Mouse (Mus musculus) forebrain, postnatal 0 days (tissue): ENCODE results near the gene Vmn1r50. TPM values are rescaled to one million over a fixed set of nuclear protein-coding genes. Genes with fewer than 3 reads are reported as not detected.
"Not testable (repeated sequence)": the region's sequence is repeated elsewhere in the genome, so short reads cannot be mapped to it uniquely, and the experiment has no call there.

Experiments
- ATAC-seq: fragments of 200-750 bp; cut with Nextera tagmentation; 2 replicates; pipeline ENCODE4 v1.8.0; 2017; ENCODE audit warnings: mild to moderate bottlenecking, moderate library complexity
- DNase-seq: peaks from one replicate; pipeline ENCODE4 v3.0.0-alpha.2; 2015
- H3K27ac ChIP-seq: fragments of 300-500 bp; sonication (generic); 2 replicates; pipeline ENCODE4 v1.5.1; 2014; ENCODE audit warnings: low read depth, mild to moderate bottlenecking, antibody characterized with exemption, low read length, moderate library complexity, mixed read lengths
- H3K27me3 ChIP-seq: fragments of 300-500 bp; sonication (generic); 2 replicates; pipeline ENCODE4 v1.6.1; 2014; ENCODE audit warnings: mild to moderate bottlenecking, low read length, mixed read lengths; ENCODE audit not compliant: insufficient read depth
- H3K36me3 ChIP-seq: fragments of 300-500 bp; sonication (generic); 2 replicates; pipeline ENCODE4 v1.6.1; 2014; ENCODE audit warnings: mild to moderate bottlenecking, moderate library complexity; ENCODE audit not compliant: insufficient read depth
- H3K4me1 ChIP-seq: fragments of 300-500 bp; sonication (generic); 2 replicates; pipeline ENCODE4 v1.6.1; 2014; ENCODE audit warnings: antibody characterized with exemption; ENCODE audit not compliant: insufficient read depth
- H3K4me2 ChIP-seq: fragments of 300-500 bp; sonication (generic); 2 replicates; pipeline ENCODE4 v1.6.1; 2014; ENCODE audit warnings: low read depth, mild to moderate bottlenecking, moderate library complexity
- H3K4me3 ChIP-seq: fragments of 300-500 bp; sonication (generic); 2 replicates; pipeline ENCODE4 v1.5.1; 2014; ENCODE audit warnings: low read depth, low read length, mixed read lengths
- H3K9ac ChIP-seq: fragments of 300-500 bp; sonication (generic); 2 replicates; pipeline ENCODE4 v1.6.1; 2014; ENCODE audit warnings: mild to moderate bottlenecking
- H3K9me3 ChIP-seq: fragments of 300-500 bp; sonication (generic); 2 replicates; pipeline ENCODE4 v1.6.1; 2016; ENCODE audit warnings: low read length
- CTCF ChIP-seq: sonication (generic); IDR thresholded peaks from 2 replicates; pipeline ENCODE4 v1.5.1; 2016; ENCODE audit warnings: antibody characterized with exemption, control low read depth, low read depth
- WGBS: fragments of 180-500 bp; shearing (Covaris S2); extraction: QIAGEN DNeasy Blood & Tissue Kit; methylation state at CpG from one replicate; pipeline ENCODE4 v1.1.7; 2014; 5-methylcytosine and 5-hydroxymethylcytosine counted together
- polyA plus RNA-seq: library from polyadenylated mRNA; unstranded; fragments of >200 nt; fragmentation: Nextera tagmentation; extraction: Ambion mirVana; gene quantifications from 2 replicates; pipeline ENCODE4 v1.2.1, GENCODE M21; 2015
- total RNA-seq: library from RNA; depleted of rRNA; stranded (reverse); fragments of >200 nt; gene quantifications from 2 replicates; pipeline ENCODE4 v1.2.3, GENCODE M21; 2014; rRNA removed

The Vmn1r50 gene
- total RNA-seq (not detected in 2 replicates), polyA plus RNA-seq (not detected in 2 replicates)

DNA sequence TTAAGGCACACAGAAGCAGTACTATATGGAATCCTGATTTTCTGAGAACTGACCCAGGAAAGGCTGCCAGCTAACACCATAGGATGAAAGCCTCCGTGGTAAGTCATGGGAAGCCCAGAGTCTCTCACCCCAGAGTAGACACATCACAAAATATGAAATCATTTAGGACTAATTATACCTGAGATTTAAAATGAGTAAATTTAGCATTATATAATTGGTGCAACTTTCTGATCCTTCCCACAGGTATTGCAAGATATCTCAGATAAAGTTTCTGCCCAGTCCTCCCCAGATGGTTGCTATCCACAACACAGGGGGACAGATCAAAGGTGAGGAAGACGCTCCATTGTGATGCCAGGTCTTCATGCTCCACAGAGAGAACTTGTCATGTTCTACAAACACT is at the start of gene Vmn1r50:
Gene Vmn1r50 (plus strand): TSS at position 301 of the 400 bp plus-strand sequence.
- H3K27ac ChIP-seq: no peak within 1 kb of the TSS
- H3K4me3 ChIP-seq: no peak within 1 kb of the TSS
- H3K9me3 ChIP-seq: no peaks in the 10 kb centered on the region
- no peaks in the 10 kb centered on the region for H3K4me1 ChIP-seq
- DNase-seq (no peak), ATAC-seq (no peak)
- H3K4me2 ChIP-seq: no peak within 1 kb of the TSS
- H3K27me3 ChIP-seq: no peaks in the 10 kb centered on the region
- no peak for TF ChIP-seq CTCF
- WGBS: 60% methylated on average over 2 of the region's 2 CpGs
- H3K9ac ChIP-seq: no peak within 1 kb of the TSS
- H3K36me3 ChIP-seq: no peaks in the 10 kb centered on the region

- DNase-seq: no peak
- Histone ChIP-seq H3K4me3 (no peak within 1 kb of the TSS), H3K27ac (no peak within 1 kb of the TSS), H3K4me1 (no peaks in the 10 kb centered on the region), H3K9ac (no peak within 1 kb of the TSS), H3K36me3 (no peaks in the 10 kb centered on the region), H3K9me3 (no peaks in the 10 kb centered on the region), H3K27me3 (no peaks in the 10 kb centered on the region), H3K4me2 (no peak within 1 kb of the TSS)
- no peak for TF ChIP-seq CTCF
- 82% methylated on average over 4 of the region's 4 CpGs for WGBS
- ATAC-seq: no peak
Measured at GRCm38 (mm10) chr6:90078406-90078805, 22.8 kb upstream of the Vmn1r50 start, which contains the start of gene Vmn1r49. TSS of gene Vmn1r49 (minus strand) at chr6:90078506.

DNA sequence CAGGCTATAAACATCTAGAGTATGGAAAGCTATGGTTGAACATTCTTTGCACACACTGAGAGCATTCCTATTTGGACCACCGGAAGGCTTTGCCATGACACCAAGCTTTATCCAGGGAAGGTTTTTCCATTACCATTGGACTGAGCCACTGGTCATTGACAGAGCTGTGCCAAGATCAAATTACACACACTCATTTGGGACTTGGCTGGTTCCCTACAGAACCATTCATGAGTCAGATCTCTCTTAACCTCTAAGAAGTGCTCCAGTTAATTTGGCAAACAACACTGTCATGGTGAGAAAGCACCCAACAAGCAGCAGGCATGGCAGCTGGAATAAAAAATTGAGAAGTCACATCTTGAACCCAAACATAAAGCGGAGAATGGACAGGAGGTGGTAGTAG is 664 bp upstream of the Vmn1r50 start:
- H3K36me3 ChIP-seq: no peaks in the 10 kb centered on the region
- no peaks in the 10 kb centered on the region for H3K27me3 ChIP-seq
- H3K4me1 ChIP-seq: no peaks in the 10 kb centered on the region
- H3K9me3 ChIP-seq: no peaks in the 10 kb centered on the region
- no peak for DNase-seq
- no peak overlapping the region for H3K4me3 ChIP-seq
- 91% methylated on average over 2 of the region's 2 CpGs for WGBS
- TF ChIP-seq CTCF: no peak
- H3K4me2 ChIP-seq: no peak overlapping the region
- ATAC-seq: no peak
- H3K27ac ChIP-seq: no peak overlapping the region
- H3K9ac ChIP-seq: no peak overlapping the region

- WGBS: 87% methylated on average over 1 of the region's 1 CpGs
- not testable (repeated sequence) for H3K4me2 ChIP-seq, H3K4me1 ChIP-seq
Measured at GRCm38 (mm10) chr6:90122296-90122695, 21.1 kb downstream of the Vmn1r50 start, which contains the start of gene Vmn1r51. TSS of gene Vmn1r51 (plus strand) at chr6:90122596.

More at GRCm38 (mm10) chr6:90122296-90122695, 21.1 kb downstream of the Vmn1r50 start, which contains the start of gene Vmn1r51:
- H3K27ac ChIP-seq, H3K9me3 ChIP-seq, H3K9ac ChIP-seq, H3K4me3 ChIP-seq, H3K36me3 ChIP-seq, DNase-seq, H3K27me3 ChIP-seq, ATAC-seq: not testable (repeated sequence)

Other genes starting within 250 kb of the Vmn1r50 start
- not detected in 2 replicates for gene Vmn1r42, start 225.0 kb upstream of the Vmn1r50 start, total RNA-seq
- not detected in 2 replicates for gene Vmn1r42, start 225.0 kb upstream of the Vmn1r50 start, polyA plus RNA-seq
- not detected in 2 replicates for gene Vmn1r43, start 225.0 kb upstream of the Vmn1r50 start, total RNA-seq
- not detected in 2 replicates for gene Vmn1r43, start 225.0 kb upstream of the Vmn1r50 start, polyA plus RNA-seq
- gene Vmn1r44, start 217.8 kb upstream of the Vmn1r50 start, total RNA-seq: not detected in 2 replicates
- gene Vmn1r44, start 217.8 kb upstream of the Vmn1r50 start, polyA plus RNA-seq: not detected in 2 replicates
- gene Vmn1r45, start 160.8 kb upstream of the Vmn1r50 start, total RNA-seq: not detected in 2 replicates
- gene Vmn1r45, start 160.8 kb upstream of the Vmn1r50 start, polyA plus RNA-seq: not detected in 2 replicates
- gene Vmn1r46, start 132.1 kb upstream of the Vmn1r50 start, total RNA-seq: not detected in 2 replicates
- gene Vmn1r46, start 132.1 kb upstream of the Vmn1r50 start, polyA plus RNA-seq: not detected in 2 replicates
- not detected in 2 replicates for gene Vmn1r47, start 85.3 kb upstream of the Vmn1r50 start, total RNA-seq
- gene Vmn1r47, start 85.3 kb upstream of the Vmn1r50 start, polyA plus RNA-seq: not detected in 2 replicates
- gene Vmn1r48, start 64.6 kb upstream of the Vmn1r50 start, total RNA-seq: not detected in 2 replicates
- gene Vmn1r48, start 64.6 kb upstream of the Vmn1r50 start, polyA plus RNA-seq: not detected in 2 replicates
- not detected in 2 replicates for gene Vmn1r49, start 22.9 kb upstream of the Vmn1r50 start, total RNA-seq
- gene Vmn1r49, start 22.9 kb upstream of the Vmn1r50 start, polyA plus RNA-seq: not detected in 2 replicates
- not detected in 2 replicates for gene Vmn1r51, start 21.2 kb downstream of the Vmn1r50 start, total RNA-seq
- not detected in 2 replicates for gene Vmn1r51, start 21.2 kb downstream of the Vmn1r50 start, polyA plus RNA-seq
- gene Vmn1r52, start 73.4 kb downstream of the Vmn1r50 start, total RNA-seq: not detected in 2 replicates
- gene Vmn1r52, start 73.4 kb downstream of the Vmn1r50 start, polyA plus RNA-seq: not detected in 2 replicates
- not detected in 2 replicates for gene V1ra8, start 101.4 kb downstream of the Vmn1r50 start, total RNA-seq
- not detected in 2 replicates for gene V1ra8, start 101.4 kb downstream of the Vmn1r50 start, polyA plus RNA-seq
- not detected in 2 replicates for gene Vmn1r53, start 123.0 kb downstream of the Vmn1r50 start, total RNA-seq
- not detected in 2 replicates for gene Vmn1r53, start 123.0 kb downstream of the Vmn1r50 start, polyA plus RNA-seq
- not detected in 2 replicates for gene Vmn1r54, start 144.9 kb downstream of the Vmn1r50 start, total RNA-seq
- gene Vmn1r54, start 144.9 kb downstream of the Vmn1r50 start, polyA plus RNA-seq: not detected in 2 replicates
- gene BC048671, start 199.8 kb downstream of the Vmn1r50 start, total RNA-seq: not detected in 2 replicates
- gene BC048671, start 199.8 kb downstream of the Vmn1r50 start, polyA plus RNA-seq: not detected in 2 replicates
- not detected in 2 replicates for gene Chst13, start 223.8 kb downstream of the Vmn1r50 start, total RNA-seq
- gene Chst13, start 223.8 kb downstream of the Vmn1r50 start, polyA plus RNA-seq: not detected in 2 replicates
- not detected in 2 replicates for gene Uroc1, start 231.9 kb downstream of the Vmn1r50 start, total RNA-seq
- gene Uroc1, start 231.9 kb downstream of the Vmn1r50 start, polyA plus RNA-seq: not detected in 2 replicates